In the genomic region with DNA sequence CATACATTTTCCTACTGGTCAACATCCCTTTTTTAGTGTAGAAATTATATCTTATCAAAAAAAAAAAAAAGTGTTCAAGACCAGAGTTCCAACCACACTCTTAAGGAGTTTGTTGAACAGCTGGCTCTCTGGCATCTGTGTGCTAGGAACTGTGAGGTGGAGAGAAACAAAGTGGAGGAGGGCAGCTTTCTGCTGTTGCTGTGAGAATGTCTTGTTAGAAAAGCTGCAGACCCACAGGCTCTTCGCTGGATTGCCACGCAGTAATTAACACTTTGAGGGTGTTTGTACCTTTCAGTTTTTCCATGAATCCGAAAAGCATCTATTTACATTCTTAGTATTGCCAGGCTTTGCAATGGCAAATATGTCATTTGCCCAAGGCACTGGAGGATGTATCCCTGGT, we compare ENCODE assay signal across 32 mouse cellular contexts. TPM values are rescaled to one million over a fixed set of nuclear protein-coding genes. Genes with fewer than 3 reads are reported as not detected.
DNase-seq lines count a peak whose midpoint lies in the region; ATAC-seq and TF ChIP-seq lines count a peak whose summit lies in the region.
"Had no signal": no experiment of that assay in that cellular context is flagged by ENCODE, and none has a peak within 500 bp of the region (broad histone marks: within the 10 kb centered on the region; RNA-seq: fewer than 3 reads in every experiment).

No protein-coding gene starts in this region.

- no peak overlapping the region for H3K4me3 ChIP-seq in heart, embryonic 14.5 days (ENCODE audit: control insufficient read depth in 1 of 2, insufficient read depth in 1 of 2, low read depth in 1 of 2, low read length in 2 of 2)
- no peak overlapping the region for H3K4me3 ChIP-seq in midbrain, embryonic 14.5 days (replicated peaks; ENCODE audit: low read depth, low read length)
- H3K4me3 ChIP-seq in midbrain, embryonic 15.5 days, result no peak overlapping the region
- no peak overlapping the region for H3K4me3 ChIP-seq in heart, postnatal 0 days (ENCODE audit: low read depth, low read length)
- no peak overlapping the region for H3K4me3 ChIP-seq in liver, postnatal 0 days (ENCODE audit: low read depth, low read length)
- H3K4me3 ChIP-seq: erythroblast, embryonic 14.5 days had no signal

- H3K27ac ChIP-seq in heart, embryonic 14.5 days (replicated peaks in 1 of 2; ENCODE audit: control insufficient read depth in 1 of 2, insufficient read depth in 1 of 2, low read depth in 2 of 2, low read length in 2 of 2), result peak overlapping the region; percentile 73 to 81
- H3K27ac ChIP-seq in midbrain, embryonic 14.5 days (replicated peaks; ENCODE audit: low read depth, low read length), result no peak overlapping the region
- no peak overlapping the region for H3K27ac ChIP-seq in midbrain, embryonic 15.5 days
- peak overlapping the region; percentile 80 for H3K27ac ChIP-seq in heart, postnatal 0 days (ENCODE audit: low read depth)
- no peak overlapping the region for H3K27ac ChIP-seq in liver, postnatal 0 days (ENCODE audit: low read depth)
- H3K27ac ChIP-seq: hindbrain, embryonic 14.5 days; liver, embryonic 14.5 days; lung, embryonic 15.5 days; neural tube, embryonic 15.5 days had no signal

- no peaks in the 10 kb centered on the region for H3K36me3 ChIP-seq in heart, embryonic 14.5 days (ENCODE audit: control insufficient read depth, insufficient read depth, low read length)
- H3K36me3 ChIP-seq in midbrain, embryonic 14.5 days (ENCODE audit: control insufficient read depth, insufficient read depth, low read length), result no peaks in the 10 kb centered on the region
- no peaks in the 10 kb centered on the region for H3K36me3 ChIP-seq in midbrain, embryonic 15.5 days (replicated peaks)
- H3K36me3 ChIP-seq in heart, postnatal 0 days (replicated peaks; ENCODE audit: control insufficient read depth, insufficient read depth, low read length), result no peaks in the 10 kb centered on the region
- no peaks in the 10 kb centered on the region for H3K36me3 ChIP-seq in liver, postnatal 0 days (replicated peaks; ENCODE audit: insufficient read depth, low read length)
- H3K36me3 ChIP-seq: lung, embryonic 15.5 days; neural tube, embryonic 15.5 days had no signal

- H3K9ac ChIP-seq in heart, embryonic 14.5 days (ENCODE audit: low read length), result no peak overlapping the region
- no peak overlapping the region for H3K9ac ChIP-seq in midbrain, embryonic 14.5 days (replicated peaks; ENCODE audit: low read length)
- no peak overlapping the region for H3K9ac ChIP-seq in midbrain, embryonic 15.5 days
- no peak overlapping the region for H3K9ac ChIP-seq in heart, postnatal 0 days (replicated peaks; ENCODE audit: low read depth, low read length)
- no peak overlapping the region for H3K9ac ChIP-seq in liver, postnatal 0 days (replicated peaks)
- H3K9ac ChIP-seq: hindbrain, embryonic 14.5 days; liver, embryonic 14.5 days; lung, embryonic 15.5 days; neural tube, embryonic 15.5 days had no signal

- intact Hi-C loops in heart, postnatal 36 days (cut with DNase I), result loop anchor here (5.0 kb wide), 2 partner anchors 107 to 247 kb away; no protein-coding TSS in a partner anchor
- intact Hi-C loops in heart, postnatal 25 days (cut with DNase I), result loop anchor here (5.0 kb wide), 1 partner anchor 192 kb away; no protein-coding TSS in a partner anchor

- peak; percentile 86 for DNase-seq in heart, adult 11 months
- DNase-seq in heart, postnatal 36 days, result no peak
- DNase-seq in heart, postnatal 25 days (ENCODE audit: low spot score), result no peak
- DNase-seq in midbrain, embryonic 14.5 days, result peak; percentile 26
- peak; percentile 7 for DNase-seq in heart, postnatal 0 days (ENCODE audit: low spot score)
- DNase-seq in liver, postnatal 0 days, result no peak
- DNase-seq: adrenal gland, postnatal 25 days; cerebellum, adult 18-20 months; gastrocnemius, postnatal 10 days; kidney, adult 9 months; kidney, postnatal 10 days; layer of hippocampus, adult 9-11 months; liver; lung, postnatal 36 days; retina, postnatal 1 day; right cerebral cortex, postnatal 14 days had no signal

- peaks cover 13 to 52% of the 10 kb centered on the region in 2 experiments for H3K4me1 ChIP-seq in heart, embryonic 14.5 days (ENCODE audit: control insufficient read depth in 2 of 2, insufficient read depth in 2 of 2, low read length in 2 of 2)
- peaks cover 5% of the 10 kb centered on the region for H3K4me1 ChIP-seq in midbrain, embryonic 14.5 days (ENCODE audit: control insufficient read depth, insufficient read depth, low read length)
- H3K4me1 ChIP-seq in midbrain, embryonic 15.5 days, result peaks cover 17% of the 10 kb centered on the region
- H3K4me1 ChIP-seq in heart, postnatal 0 days (ENCODE audit: control insufficient read depth, insufficient read depth), result peaks cover 21% of the 10 kb centered on the region
- H3K4me1 ChIP-seq in liver, postnatal 0 days (ENCODE audit: insufficient read depth), result peaks cover 2% of the 10 kb centered on the region; the same call in 1 of the 2 replicates

- H3K9me3 ChIP-seq in heart, embryonic 14.5 days (ENCODE audit: control insufficient read depth, low read length), result no peaks in the 10 kb centered on the region
- no peaks in the 10 kb centered on the region for H3K9me3 ChIP-seq in midbrain, embryonic 14.5 days (ENCODE audit: control insufficient read depth, low read length)
- H3K9me3 ChIP-seq in midbrain, embryonic 15.5 days, result no peaks in the 10 kb centered on the region
- H3K9me3 ChIP-seq in heart, postnatal 0 days (replicated peaks; ENCODE audit: control insufficient read depth, low read length), result no peaks in the 10 kb centered on the region
- H3K9me3 ChIP-seq in liver, postnatal 0 days (ENCODE audit: low read length), result no peaks in the 10 kb centered on the region
- H3K9me3 ChIP-seq: lung, embryonic 15.5 days; neural tube, embryonic 15.5 days had no signal

- H3K27me3 ChIP-seq in heart, embryonic 14.5 days (ENCODE audit: control insufficient read depth, insufficient read depth, low read length), result no peaks in the 10 kb centered on the region
- H3K27me3 ChIP-seq in midbrain, embryonic 14.5 days (ENCODE audit: control insufficient read depth, insufficient read depth, low read length), result peaks cover 73% of the 10 kb centered on the region
- peaks cover 75% of the 10 kb centered on the region for H3K27me3 ChIP-seq in midbrain, embryonic 15.5 days (replicated peaks)
- H3K27me3 ChIP-seq in heart, postnatal 0 days (ENCODE audit: control insufficient read depth, insufficient read depth, low read length), result peaks cover 9% of the 10 kb centered on the region; the same call in 1 of the 2 replicates
- H3K27me3 ChIP-seq in liver, postnatal 0 days (ENCODE audit: insufficient read depth, low read length), result peaks cover 70% of the 10 kb centered on the region

- no peak for TF ChIP-seq CTCF in heart, postnatal 0 days (IDR thresholded peaks at IDR 0.05; ENCODE audit: low read depth)
- no peak for TF ChIP-seq CTCF in liver, postnatal 0 days (IDR thresholded peaks at IDR 0.05; ENCODE audit: low read depth)

- H3K4me2 ChIP-seq in heart, embryonic 14.5 days (ENCODE audit: low read length), result peak overlapping the region; percentile 81
- H3K4me2 ChIP-seq in midbrain, embryonic 14.5 days (ENCODE audit: low read length), result no peak overlapping the region
- no peak overlapping the region for H3K4me2 ChIP-seq in midbrain, embryonic 15.5 days
- 0 out of 2 replicates have a peak overlapping the region, but pooled peaks have one; percentile 80 for H3K4me2 ChIP-seq in heart, postnatal 0 days (ENCODE audit: low read depth, low read length)
- no peak overlapping the region for H3K4me2 ChIP-seq in liver, postnatal 0 days (ENCODE audit: low read depth, low read length)

- no peak for TF ChIP-seq EP300 in heart, postnatal 0 days (IDR thresholded peaks at IDR 0.05; ENCODE audit: low read depth)
- TF ChIP-seq EP300 in liver, postnatal 0 days (IDR thresholded peaks at IDR 0.05; ENCODE audit: low read depth), result no peak

- 49% methylated on average over 3 of the region's 3 CpGs for WGBS in heart, embryonic 14.5 days
- 6% methylated on average over 3 of the region's 3 CpGs for WGBS in midbrain, embryonic 14.5 days
- 4% methylated on average over 3 of the region's 3 CpGs for WGBS in midbrain, embryonic 15.5 days
- 57% methylated on average over 3 of the region's 3 CpGs for WGBS in heart, postnatal 0 days
- WGBS in liver, postnatal 0 days (ENCODE audit: insufficient replicate concordance), result 13% methylated on average over 3 of the region's 3 CpGs

- no peak for ATAC-seq in heart, embryonic 14.5 days (ENCODE audit: insufficient number of reproducible peaks, insufficient read depth, low FRiP score, low read depth)
- ATAC-seq in midbrain, embryonic 14.5 days (ENCODE audit: low FRiP score, low TSS enrichment), result no peak
- no peak for ATAC-seq in midbrain, embryonic 15.5 days (replicated peaks)
- ATAC-seq in heart, postnatal 0 days (ENCODE audit: insufficient read depth, low read depth), result no peak
- ATAC-seq in liver, postnatal 0 days, result no peak
- ATAC-seq: CD4-positive, CD25-positive, alpha-beta regulatory T cell, adult 4 months; intestine, postnatal 0 days had no signal

RNA-seq across cellular contexts. Expression of a gene that starts 5.9 kb away (rescaled TPM):
- 10 to 100 TPM; 69.2 to 97.3 TPM for total RNA-seq in heart, postnatal 36 days (2021)
- 69.0 and 80.6 TPM in 2 replicates for polyA plus RNA-seq in heart, embryonic 14.5 days (2014; fragmentation: Nextera tagmentation; extraction: Ambion mirVana)
- 10 to 100 TPM; 88.9 to 92.6 TPM for total RNA-seq in heart, postnatal 25 days (2021)
- 0.05 TPM in 1 of 2 replicates, not detected in the other for polyA plus RNA-seq in midbrain, embryonic 14.5 days (2014; fragmentation: Nextera tagmentation; extraction: Ambion mirVana)
- polyA plus RNA-seq in midbrain, embryonic 15.5 days (2015; fragmentation: Nextera tagmentation; extraction: Ambion mirVana), result 0.04 and 0.14 TPM in 2 replicates
- 500 and 554 TPM in 2 replicates for total RNA-seq in heart, postnatal 0 days (2014; rRNA removed; ENCODE audit: low replicate concordance)
- 36.9 and 51.2 TPM in 2 replicates for polyA plus RNA-seq in heart, postnatal 0 days (2015; fragmentation: Nextera tagmentation; extraction: Ambion mirVana)
- 0.44 and 0.58 TPM in 2 replicates for polyA plus RNA-seq in liver, postnatal 0 days (2015; fragmentation: Nextera tagmentation; extraction: Ambion mirVana)
- total RNA-seq: common myeloid progenitor, adult 5-6 weeks; gastrocnemius, postnatal 10 days; hematopoietic stem cell, adult 5-6 weeks; left cerebral cortex, postnatal 14 days; megakaryocyte, adult 5-6 weeks had no signal
- polyA plus RNA-seq: CD4-positive, CD25-positive, alpha-beta regulatory T cell, adult 4 months; erythroblast, embryonic 14.5 days; gonadal fat pad, adult 2 months; intestine, postnatal 0 days; large intestine, adult 2 months; small intestine, adult 2 months had no signal

Comparison
In these comparisons a context has a peak if more than half of its experiments do, and no peak if none do; other contexts are left out.
1. DNase-seq: peak in heart, adult 11 months (single experiment), midbrain, embryonic 14.5 days (single experiment) and heart, postnatal 0 days (single experiment); none in heart, postnatal 36 days (0 of 2), heart, postnatal 25 days (single experiment) and liver, postnatal 0 days (single experiment).
2. H3K27ac ChIP-seq: peak in heart, embryonic 14.5 days (2 of 2) and heart, postnatal 0 days (single experiment); none in midbrain, embryonic 14.5 days (single experiment), midbrain, embryonic 15.5 days (single experiment) and liver, postnatal 0 days (single experiment).
3. H3K4me2 ChIP-seq: peak in heart, embryonic 14.5 days (single experiment) and heart, postnatal 0 days (single experiment); none in midbrain, embryonic 14.5 days (single experiment), midbrain, embryonic 15.5 days (single experiment) and liver, postnatal 0 days (single experiment).
4. RNA of a gene that starts 5.9 kb away (polyA plus RNA-seq): 69.0 to 80.6 TPM in heart, embryonic 14.5 days and 36.9 to 51.2 TPM in heart, postnatal 0 days; 0.44 to 0.58 TPM in liver, postnatal 0 days, 0.04 to 0.14 TPM in midbrain, embryonic 15.5 days and 0.05 TPM in midbrain, embryonic 14.5 days; every median in the first group is over 10 times any median in the second.